Mouse (Mus musculus) neural tube, embryonic 14.5 days (tissue): ENCODE data around the gene Xirp2. TPM values are rescaled to one million over a fixed set of nuclear protein-coding genes. Genes with fewer than 3 reads are reported as not detected.
"Not testable (repeated sequence)": the region's sequence is repeated elsewhere in the genome, so short reads cannot be mapped to it uniquely, and the experiment has no call there.

ENCODE experiments used
- ATAC-seq: fragments of 200-750 bp; cut with Nextera tagmentation; 2 replicates; pipeline ENCODE4 v1.8.0; 2017; ENCODE audit warnings: low read depth, mild to moderate bottlenecking, moderate TSS enrichment, moderate library complexity
- H3K27ac ChIP-seq: fragments of 300-500 bp; sonication (generic); 2 replicates; pipeline ENCODE4 v1.5.1; 2014; ENCODE audit warnings: low read depth, mild to moderate bottlenecking, control low read depth, low read length, moderate library complexity, mixed read lengths
- H3K27me3 ChIP-seq: fragments of 300-500 bp; sonication (generic); 2 replicates; pipeline ENCODE4 v1.6.1; 2014; ENCODE audit warnings: low read length; ENCODE audit not compliant: control insufficient read depth, insufficient read depth
- H3K36me3 ChIP-seq: fragments of 300-500 bp; sonication (generic); 2 replicates; pipeline ENCODE4 v1.6.1; 2014; ENCODE audit warnings: low read length, mixed read lengths; ENCODE audit not compliant: control insufficient read depth, insufficient read depth
- H3K4me1 ChIP-seq: fragments of 300-500 bp; sonication (generic); 2 replicates; pipeline ENCODE4 v1.6.1; 2014; ENCODE audit warnings: low read length; ENCODE audit not compliant: control insufficient read depth, insufficient read depth
- H3K4me2 ChIP-seq: fragments of 300-500 bp; sonication (generic); 2 replicates; pipeline ENCODE4 v1.6.1; 2014; ENCODE audit warnings: mild to moderate bottlenecking, low read depth, low read length, control low read depth
- H3K4me3 ChIP-seq: fragments of 300-500 bp; sonication (generic); 2 replicates; pipeline ENCODE4 v1.5.1; 2014; ENCODE audit warnings: low read depth, low read length, control low read depth, mixed read lengths
- H3K9ac ChIP-seq: fragments of 300-500 bp; sonication (generic); replicated peaks from 2 replicates; pipeline ENCODE4 v1.6.1; 2014; ENCODE audit warnings: low read depth, mild to moderate bottlenecking, control low read depth, low read length, mixed read lengths
- H3K9me3 ChIP-seq: fragments of 300-500 bp; sonication (generic); 2 replicates; pipeline ENCODE4 v1.6.1; 2016; ENCODE audit warnings: low read length; ENCODE audit not compliant: control insufficient read depth
- WGBS: fragments of 180-500 bp; shearing (Covaris S2); extraction: QIAGEN DNeasy Blood & Tissue Kit; methylation state at CpG from one replicate; pipeline ENCODE4 v1.1.7; 2014; 5-methylcytosine and 5-hydroxymethylcytosine counted together
- polyA plus RNA-seq: library from polyadenylated mRNA; unstranded; fragments of >200 nt; fragmentation: Nextera tagmentation; extraction: Ambion mirVana; gene quantifications from 2 replicates; pipeline ENCODE4 v1.2.1, GENCODE M21; 2014

The Xirp2 gene
- polyA plus RNA-seq, result 0.03 TPM in 1 of 2 replicates, not detected in the other

DNA sequence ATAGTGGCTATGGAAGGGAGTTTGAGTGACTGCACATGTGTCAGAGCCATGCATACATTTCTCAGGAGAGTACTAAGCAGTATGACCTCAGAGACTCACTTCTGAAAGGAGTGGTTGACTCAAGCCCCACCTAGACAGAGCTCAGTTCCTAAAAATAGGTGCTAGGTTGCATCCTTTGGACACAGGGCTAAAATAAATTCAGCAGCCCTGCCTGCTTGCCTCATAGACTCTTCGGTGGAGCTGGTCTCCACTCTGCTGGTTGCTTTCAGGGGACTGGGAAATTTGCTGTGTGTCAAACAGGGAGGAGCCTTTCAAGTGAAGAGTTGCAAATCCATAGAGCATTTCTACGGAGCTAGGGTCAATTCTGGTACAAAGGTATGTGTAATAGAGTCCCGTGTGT, at the start of gene Xirp2:
Gene Xirp2 (plus strand): TSS at position 223 of the 400 bp plus-strand sequence.
- no peaks in the 10 kb centered on the region for H3K4me1 ChIP-seq
- H3K9me3 ChIP-seq, result no peaks in the 10 kb centered on the region
- no peak for ATAC-seq
- no peak within 1 kb of the TSS for H3K4me2 ChIP-seq
- no peaks in the 10 kb centered on the region for H3K36me3 ChIP-seq
- 80% methylated on average over 3 of the region's 3 CpGs for WGBS
- no peak within 1 kb of the TSS for H3K4me3 ChIP-seq
- H3K27me3 ChIP-seq, result no peaks in the 10 kb centered on the region
- H3K9ac ChIP-seq, result no peak within 1 kb of the TSS
- H3K27ac ChIP-seq, result no peak within 1 kb of the TSS

DNA sequence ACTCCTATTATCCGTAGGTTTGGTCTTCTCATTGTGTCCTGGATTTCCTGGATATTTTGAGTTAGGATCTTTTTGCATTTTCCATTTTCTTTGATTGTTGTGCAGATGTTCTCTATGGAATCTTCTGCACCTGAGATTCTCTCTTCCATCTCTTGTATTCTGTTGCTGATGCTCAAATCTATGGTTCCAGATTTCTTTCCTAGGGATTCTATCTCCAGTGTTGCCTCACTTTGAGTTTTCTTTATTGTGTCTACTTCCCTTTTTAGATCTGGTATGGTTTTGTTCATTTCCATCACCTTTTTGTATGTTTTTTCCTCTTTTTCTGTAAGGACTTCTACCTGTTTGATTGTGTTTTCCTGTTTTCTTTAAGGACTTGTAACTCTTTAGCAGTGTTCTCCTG, 32.4 kb upstream of the Xirp2 start, which contains the start of gene Gm21830:
Gene Gm21830 (plus strand): TSS at position 301 of the 400 bp plus-strand sequence.
- not testable (repeated sequence) for H3K36me3 ChIP-seq, H3K4me3 ChIP-seq, H3K4me2 ChIP-seq, H3K9ac ChIP-seq, H3K4me1 ChIP-seq, H3K27me3 ChIP-seq, ATAC-seq, H3K9me3 ChIP-seq, H3K27ac ChIP-seq
- WGBS, result no CpG with 5 or more reads among the region's 1 CpGs

DNA sequence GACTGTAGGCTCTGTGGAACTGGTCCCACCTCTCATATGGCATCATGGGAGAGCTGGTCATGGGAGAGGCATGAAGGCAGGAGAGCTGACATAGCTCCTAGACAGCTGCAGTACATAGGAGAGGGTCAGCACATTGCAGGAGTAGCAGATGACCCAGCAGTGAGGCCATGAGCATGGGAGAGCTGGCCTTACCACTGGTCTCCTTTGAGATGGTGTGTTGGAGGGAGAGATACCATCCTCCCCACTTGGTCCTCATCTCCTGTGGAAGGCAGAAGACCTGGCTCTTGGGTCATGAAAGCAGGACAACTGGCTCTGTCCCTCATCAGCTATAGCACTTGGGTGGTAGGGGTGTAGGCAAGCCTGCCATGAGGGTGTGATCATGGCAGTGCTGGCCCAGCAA, 24.9 kb upstream of the Xirp2 start:
- H3K4me1 ChIP-seq, result no peaks in the 10 kb centered on the region
- ATAC-seq, result no peak
- H3K9ac ChIP-seq, result no peak overlapping the region
- H3K27ac ChIP-seq, result no peak overlapping the region
- no peak overlapping the region for H3K4me3 ChIP-seq
- H3K27me3 ChIP-seq, result no peaks in the 10 kb centered on the region
- H3K4me2 ChIP-seq, result no peak overlapping the region
- H3K36me3 ChIP-seq, result no peaks in the 10 kb centered on the region
- H3K9me3 ChIP-seq, result no peaks in the 10 kb centered on the region

DNA sequence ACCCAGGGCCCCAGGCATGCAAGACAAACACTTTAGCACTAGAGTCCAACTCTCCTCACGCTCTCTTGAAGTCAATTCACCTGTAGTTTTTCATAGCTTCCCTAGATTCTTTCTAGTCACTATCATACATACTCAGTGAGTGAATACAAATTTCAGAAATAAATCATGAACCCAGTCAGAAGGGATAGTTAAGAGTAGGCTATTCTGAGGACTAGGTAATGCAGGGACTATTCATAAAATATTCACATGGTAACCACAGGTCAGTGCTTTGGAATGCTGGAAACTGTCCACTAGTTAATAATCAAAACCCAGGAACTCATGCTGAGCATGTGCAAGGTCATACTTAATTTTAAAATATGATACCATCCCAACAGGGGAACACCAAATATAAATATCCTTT, 23.0 kb upstream of the Xirp2 start:
- H3K4me2 ChIP-seq, result no peak overlapping the region
- ATAC-seq, result no peak
- H3K4me1 ChIP-seq, result no peaks in the 10 kb centered on the region
- H3K36me3 ChIP-seq, result no peaks in the 10 kb centered on the region
- no peak overlapping the region for H3K9ac ChIP-seq
- H3K9me3 ChIP-seq, result no peaks in the 10 kb centered on the region
- H3K27me3 ChIP-seq, result no peaks in the 10 kb centered on the region
- no peak overlapping the region for H3K27ac ChIP-seq
- no peak overlapping the region for H3K4me3 ChIP-seq
- WGBS, result 97% methylated on average over 1 of the region's 1 CpGs

DNA sequence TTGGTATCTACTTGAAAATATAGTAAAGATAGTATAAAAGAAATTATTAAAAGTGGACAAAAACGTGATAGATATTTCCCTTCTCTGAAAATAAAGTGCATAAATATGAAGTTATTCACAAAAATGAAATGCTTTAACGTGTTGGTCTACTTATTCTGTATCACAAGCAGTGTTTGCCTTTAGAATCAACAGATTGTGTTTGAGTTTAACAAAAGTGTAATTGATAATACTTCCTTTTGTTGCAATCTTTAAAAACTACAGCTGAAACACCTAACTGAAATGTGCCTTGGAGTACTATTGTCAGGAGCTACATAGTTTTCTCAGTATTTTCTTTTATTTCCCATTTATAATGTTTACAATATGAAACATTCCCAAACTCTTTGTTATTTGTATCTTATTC, 12.7 kb upstream of the Xirp2 start, which contains the start of gene Gm26727:
Gene Gm26727 (minus strand): TSS at position 101 of the 400 bp plus-strand sequence.
- Histone ChIP-seq H3K4me2 (no peak within 1 kb of the TSS), H3K27ac (no peak within 1 kb of the TSS), H3K4me3 (no peak within 1 kb of the TSS), H3K9me3 (no peaks in the 10 kb centered on the region), H3K9ac (no peak within 1 kb of the TSS), H3K36me3 (no peaks in the 10 kb centered on the region), H3K27me3 (no peaks in the 10 kb centered on the region), H3K4me1 (no peaks in the 10 kb centered on the region)
- ATAC-seq, result no peak
- 61% methylated on average over 2 of the region's 2 CpGs for WGBS

DNA sequence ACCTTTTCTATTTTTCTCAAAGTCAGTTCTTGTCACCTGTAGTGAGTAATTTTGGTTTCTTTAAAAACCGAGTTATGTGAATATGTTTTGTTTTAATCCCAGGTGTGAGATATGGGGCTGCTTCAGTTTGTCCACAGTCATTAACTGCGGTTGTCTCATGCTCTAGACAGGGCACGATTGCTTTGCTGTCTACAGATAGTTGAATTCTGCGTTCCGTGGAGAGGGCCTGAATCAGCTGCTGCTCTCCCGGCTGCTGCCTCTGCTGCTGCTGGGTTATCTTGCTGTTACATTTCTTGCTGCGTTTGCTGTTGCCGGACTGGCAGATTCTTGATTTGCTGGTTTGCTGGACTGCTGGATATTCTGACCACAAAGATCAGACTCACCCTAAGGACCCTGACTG, 7.5 kb upstream of the Xirp2 start:
- H3K9ac ChIP-seq, result no peak overlapping the region
- no peaks in the 10 kb centered on the region for H3K4me1 ChIP-seq
- H3K27me3 ChIP-seq, result no peaks in the 10 kb centered on the region
- no peak overlapping the region for H3K4me2 ChIP-seq
- H3K36me3 ChIP-seq, result no peaks in the 10 kb centered on the region
- WGBS, result 88% methylated on average over 8 of the region's 8 CpGs
- ATAC-seq, result no peak
- H3K4me3 ChIP-seq, result no peak overlapping the region
- no peaks in the 10 kb centered on the region for H3K9me3 ChIP-seq
- no peak overlapping the region for H3K27ac ChIP-seq

DNA sequence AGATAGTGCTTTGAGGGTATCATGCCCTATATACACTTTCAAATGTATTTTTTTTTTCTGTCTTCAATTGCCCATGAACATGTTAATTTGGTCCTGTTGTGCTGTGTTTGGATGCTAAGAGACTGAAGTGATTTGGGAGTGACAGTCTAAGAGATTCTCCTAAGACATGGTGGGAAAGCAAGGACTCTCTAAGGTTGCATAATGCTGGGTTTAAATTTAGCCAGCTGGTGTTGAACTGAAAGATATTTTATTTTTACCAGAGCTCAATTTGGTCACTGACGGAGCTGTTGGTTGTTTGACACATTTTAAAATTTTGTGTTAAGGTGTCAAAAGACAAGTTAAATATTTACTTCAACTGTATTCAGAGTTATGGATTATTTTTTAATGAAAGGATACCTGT, 970 bp downstream of the Xirp2 start:
- no peak overlapping the region for H3K4me3 ChIP-seq
- H3K36me3 ChIP-seq, result no peaks in the 10 kb centered on the region
- H3K27me3 ChIP-seq, result no peaks in the 10 kb centered on the region
- no peak overlapping the region for H3K4me2 ChIP-seq
- H3K9ac ChIP-seq, result no peak overlapping the region
- no peaks in the 10 kb centered on the region for H3K9me3 ChIP-seq
- 93% methylated on average over 1 of the region's 1 CpGs for WGBS
- H3K27ac ChIP-seq, result no peak overlapping the region
- no peak for ATAC-seq
- H3K4me1 ChIP-seq, result no peaks in the 10 kb centered on the region

DNA sequence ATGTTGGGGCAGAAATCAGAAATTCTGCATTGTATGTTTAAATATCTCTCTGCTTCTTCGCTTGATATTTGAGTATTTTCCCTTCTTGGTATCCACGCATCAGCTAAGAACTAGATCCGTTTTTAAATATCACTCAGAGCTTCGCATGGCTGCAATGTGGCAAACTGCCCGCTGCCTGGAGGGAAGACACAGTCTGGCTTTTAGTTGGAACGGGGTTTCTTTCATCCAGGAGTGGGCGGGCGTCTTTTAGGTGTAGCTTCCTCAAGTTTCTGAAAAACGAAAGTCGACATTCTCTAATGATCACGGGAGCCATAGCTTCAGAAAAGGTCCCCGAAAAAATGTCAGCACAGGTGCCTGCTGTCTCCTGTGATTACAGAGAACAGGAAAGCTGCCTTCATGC, 1.4 kb downstream of the Xirp2 start:
- 81% methylated on average over 12 of the region's 12 CpGs for WGBS
- H3K36me3 ChIP-seq, result no peaks in the 10 kb centered on the region
- H3K9ac ChIP-seq, result no peak overlapping the region
- no peak overlapping the region for H3K4me2 ChIP-seq
- H3K4me3 ChIP-seq, result no peak overlapping the region
- H3K27me3 ChIP-seq, result no peaks in the 10 kb centered on the region
- H3K4me1 ChIP-seq, result no peaks in the 10 kb centered on the region
- H3K27ac ChIP-seq, result no peak overlapping the region
- no peaks in the 10 kb centered on the region for H3K9me3 ChIP-seq
- ATAC-seq, result no peak

DNA sequence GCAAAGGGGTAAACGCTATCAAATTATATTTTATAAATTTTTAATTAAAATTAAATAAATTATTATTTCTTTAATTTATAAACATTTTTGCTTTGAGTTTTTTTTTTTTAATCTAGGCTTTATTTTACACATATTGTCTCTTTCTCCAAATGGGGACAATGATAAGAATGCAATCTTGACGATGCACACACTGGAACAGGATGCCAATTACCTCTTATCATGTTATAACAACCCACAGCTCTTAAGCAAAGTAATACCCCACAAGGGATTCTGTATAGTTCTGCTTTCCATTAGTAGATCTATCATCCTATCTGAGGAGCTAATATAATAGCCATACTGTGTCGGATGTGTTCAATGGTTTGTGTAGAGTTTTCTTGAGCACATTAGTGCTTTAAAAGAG, 15.1 kb downstream of the Xirp2 start:
- WGBS, result 70% methylated on average over 3 of the region's 3 CpGs
- no peak for ATAC-seq
- Histone ChIP-seq H3K9me3 (no peaks in the 10 kb centered on the region), H3K27ac (no peak overlapping the region), H3K36me3 (no peaks in the 10 kb centered on the region), H3K9ac (no peak overlapping the region), H3K27me3 (no peaks in the 10 kb centered on the region), H3K4me1 (no peaks in the 10 kb centered on the region), H3K4me2 (no peak overlapping the region), H3K4me3 (no peak overlapping the region)

DNA sequence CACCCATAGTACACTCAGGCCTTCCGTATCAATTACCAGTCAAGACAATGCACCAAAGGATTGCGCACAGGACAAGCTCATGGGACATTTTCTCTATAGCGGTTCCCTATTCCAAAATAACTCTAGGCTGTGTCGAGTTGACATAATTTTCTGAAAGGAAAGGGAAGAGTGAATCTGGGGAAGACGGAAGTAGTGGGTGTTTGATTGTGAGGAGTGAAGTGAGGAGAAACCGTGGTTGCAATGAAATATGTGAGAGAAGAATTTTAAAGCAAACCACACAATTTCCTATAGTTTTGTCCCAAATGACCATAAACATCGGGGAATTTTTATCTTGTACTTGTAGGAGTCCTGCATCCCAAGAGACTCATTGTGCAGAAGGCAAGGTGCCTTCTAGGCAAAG, 21.2 kb downstream of the Xirp2 start:
- Histone ChIP-seq H3K36me3 (no peaks in the 10 kb centered on the region), H3K27ac (no peak overlapping the region), H3K27me3 (no peaks in the 10 kb centered on the region), H3K9ac (no peak overlapping the region), H3K9me3 (no peaks in the 10 kb centered on the region), H3K4me2 (no peak overlapping the region), H3K4me3 (no peak overlapping the region), H3K4me1 (no peaks in the 10 kb centered on the region)
- WGBS, result 89% methylated on average over 7 of the region's 7 CpGs
- no peak for ATAC-seq
